Mouse (Mus musculus) right cerebral cortex, postnatal 25 days (tissue): ENCODE measurements around the gene Anks1b.

Experiments used
- DNase-seq: peaks from one replicate; pipeline ENCODE4 v3.0.0; 2022

Gene Anks1b

GRCm38 (mm10) chr10:90753106-90753505 is 879.8 kb downstream of the Anks1b start:
- peak; percentile 72 for DNase-seq

GRCm38 (mm10) chr10:90757773-90758172 is 884.5 kb downstream of the Anks1b start:
- no peak for DNase-seq

- no peak for DNase-seq
Measured at GRCm38 (mm10) chr10:90759929-90760328, 886.6 kb downstream of the Anks1b start.

GRCm38 (mm10) chr10:90766261-90766660 is 893.0 kb downstream of the Anks1b start:
- DNase-seq: no peak

- no peak for DNase-seq
Measured at GRCm38 (mm10) chr10:90770403-90770955, 897.2 kb downstream of the Anks1b start.

GRCm38 (mm10) chr10:90771046-90771445 is 897.7 kb downstream of the Anks1b start:
- DNase-seq: no peak

GRCm38 (mm10) chr10:90771471-90772226 is 898.3 kb downstream of the Anks1b start:
- DNase-seq: no peak

GRCm38 (mm10) chr10:90779561-90780400 is 906.5 kb downstream of the Anks1b start:
- no peak for DNase-seq

- no peak for DNase-seq
Measured at GRCm38 (mm10) chr10:90784981-90785650, 911.8 kb downstream of the Anks1b start.

GRCm38 (mm10) chr10:90785680-90786079 is 912.4 kb downstream of the Anks1b start:
- DNase-seq: no peak

GRCm38 (mm10) chr10:90803112-90803511 is 929.8 kb downstream of the Anks1b start:
- no peak for DNase-seq

GRCm38 (mm10) chr10:90804602-90805095 is 931.3 kb downstream of the Anks1b start:
- no peak for DNase-seq

- DNase-seq: no peak
Measured at GRCm38 (mm10) chr10:90808616-90809310, 935.5 kb downstream of the Anks1b start.

- no peak for DNase-seq
Measured at GRCm38 (mm10) chr10:90809911-90810590, 936.7 kb downstream of the Anks1b start.

GRCm38 (mm10) chr10:90811446-90811845 is 938.1 kb downstream of the Anks1b start:
- DNase-seq: no peak

- no peak for DNase-seq
Measured at GRCm38 (mm10) chr10:90813326-90813725, 940.0 kb downstream of the Anks1b start.

- DNase-seq: no peak
Measured at GRCm38 (mm10) chr10:90814412-90814811, 941.1 kb downstream of the Anks1b start.

- DNase-seq: no peak
Measured at GRCm38 (mm10) chr10:90818246-90818937, 945.1 kb downstream of the Anks1b start.

- no peak for DNase-seq
Measured at GRCm38 (mm10) chr10:90823438-90823837, 950.1 kb downstream of the Anks1b start.

GRCm38 (mm10) chr10:90824692-90825091 is 951.4 kb downstream of the Anks1b start:
- no peak for DNase-seq

- DNase-seq: no peak
Measured at GRCm38 (mm10) chr10:90826939-90827338, 953.6 kb downstream of the Anks1b start.
